Mouse (Mus musculus) embryo, embryonic 11.5 days (tissue): Measurements from ENCODE around the gene Vmn2r6.
"Not testable (repeated sequence)": the region's sequence is repeated elsewhere in the genome, so short reads cannot be mapped to it uniquely, and the experiment has no call there.

Experiments used
- DNase-seq: peaks from one replicate; pipeline ENCODE4 v3.0.0-alpha.2; 2012; ENCODE audit warnings: low read depth, low spot score

Vmn2r6 gene

GRCm38 (mm10) chr3:64565730-64566129 is at the start of gene Vmn2r6:
TSS of gene Vmn2r6 (minus strand) at chr3:64565830.
- DNase-seq, result not testable (repeated sequence)

- DNase-seq, result peak; percentile 1
Measured at GRCm38 (mm10) chr3:64587618-64588017, 22.0 kb upstream of the Vmn2r6 start.

DNA sequence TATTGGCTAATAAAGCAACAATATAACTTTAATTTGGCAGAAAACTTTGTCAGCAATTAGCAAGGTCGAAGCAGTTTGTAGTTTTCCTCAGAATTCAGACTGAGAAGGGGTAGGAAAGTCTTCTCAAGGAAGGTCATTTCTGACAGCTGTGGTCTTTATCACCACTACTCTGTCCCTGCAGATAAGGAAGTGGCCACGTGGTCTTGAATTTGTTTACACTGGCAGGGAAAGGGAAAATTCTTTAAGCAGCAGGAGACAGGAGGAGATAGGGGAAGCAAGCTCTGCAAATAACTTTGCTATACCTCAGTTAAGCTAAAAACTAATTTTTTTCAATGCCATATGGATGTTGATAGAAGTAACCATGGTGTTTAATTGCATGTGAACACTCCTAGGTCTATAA is 3.2 kb upstream of the Vmn2r6 start:
- not testable (repeated sequence) for DNase-seq

- DNase-seq, result not testable (repeated sequence)
Measured at GRCm38 (mm10) chr3:64523585-64523984, 42.0 kb downstream of the Vmn2r6 start.

DNA sequence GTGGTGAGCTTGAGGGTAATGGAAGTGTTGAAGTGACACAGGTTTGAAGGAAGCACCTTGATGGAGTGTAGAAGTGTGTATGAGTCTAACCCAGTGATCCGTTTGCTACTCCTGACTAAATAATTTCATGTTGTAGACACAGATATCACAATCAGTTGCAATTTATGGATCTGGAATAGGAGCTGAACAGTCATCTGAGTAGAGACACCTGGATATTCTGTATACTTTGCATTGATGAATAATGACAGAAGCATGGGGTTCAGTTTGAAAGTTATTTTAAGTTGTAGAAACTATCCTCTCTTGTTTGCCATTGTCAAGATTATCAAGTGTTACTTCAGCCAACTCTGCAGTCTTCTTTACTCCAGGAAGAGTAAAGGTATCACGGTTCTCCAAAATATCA is 55.9 kb downstream of the Vmn2r6 start, which contains the start of gene Vmn2r5:
Vmn2r5 (minus strand) TSS at position 101 of the 400 bp plus-strand sequence.
- not testable (repeated sequence) for DNase-seq
